Mouse (Mus musculus): ENCODE results near the gene Hdac4. TPM values are rescaled to one million over a fixed set of nuclear protein-coding genes. Genes with fewer than 3 reads are reported as not detected.

Hdac4 gene
- polyA plus RNA-seq, 1 experiment from 2014 or later = 10.5 TPM

DNA sequence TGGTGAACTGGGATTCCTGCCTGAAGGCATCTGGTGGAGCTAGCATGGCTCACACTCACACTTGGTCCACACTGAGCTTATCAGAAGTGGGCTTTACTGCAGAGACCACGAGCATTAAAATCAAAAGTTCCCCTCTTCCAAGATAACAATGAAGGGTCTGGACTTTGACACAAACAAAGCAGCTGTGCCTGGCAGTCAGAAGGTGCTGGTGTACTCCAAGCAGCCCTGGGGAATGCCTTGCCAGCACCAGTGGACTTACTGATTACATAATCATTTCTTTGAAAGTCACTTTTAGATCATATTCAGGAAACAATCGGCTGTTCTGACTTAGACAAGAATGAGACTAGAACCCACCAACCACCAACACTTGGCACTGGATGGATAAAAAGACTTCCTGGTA lies 140.3 kb downstream of the Hdac4 start:
- Histone ChIP-seq H3K36me3 (no peaks in the 10 kb centered on the region), H3K4me1 (replicated peaks) (peaks cover 39% of the 10 kb centered on the region), H3K27me3 (no peaks in the 10 kb centered on the region), H3K9me3 (replicated peaks) (no peaks in the 10 kb centered on the region), H3K27ac (peak overlapping the region; percentile 42), H3K9ac (no peak overlapping the region), H3K4me3 (no peak overlapping the region), H3K4me2 (no peak overlapping the region)
- WGBS = 17% methylated on average over 2 of the region's 2 CpGs
- ATAC-seq (replicated peaks; ENCODE audit: insufficient number of reproducible peaks, insufficient read depth, low FRiP score, low read depth) = no peak; the same call in 1 of the 2 replicates

DNA sequence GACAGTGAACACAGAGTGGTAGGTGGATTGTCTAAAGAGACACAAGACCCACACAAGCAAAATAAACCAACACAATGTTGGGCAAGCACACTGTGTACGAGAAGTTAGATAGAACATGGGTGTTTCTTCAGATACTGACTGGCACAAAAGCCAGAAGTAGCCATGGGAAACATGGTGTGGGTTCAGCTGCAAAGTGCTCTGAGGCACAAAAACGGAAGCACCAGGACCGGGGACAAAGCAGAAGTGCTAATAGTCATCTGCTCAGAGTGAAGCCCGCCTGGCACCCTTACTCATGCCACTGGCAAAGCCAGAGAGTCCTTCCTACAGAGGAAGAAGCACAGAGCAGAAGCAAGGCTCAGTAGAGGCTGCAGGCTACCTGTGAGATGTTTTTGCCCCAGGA lies 143.3 kb downstream of the Hdac4 start:
- no peaks in the 10 kb centered on the region for H3K36me3 ChIP-seq
- H3K27ac ChIP-seq = no peak overlapping the region
- H3K4me2 ChIP-seq = no peak overlapping the region
- 74% methylated on average over 4 of the region's 4 CpGs for WGBS
- H3K9ac ChIP-seq = no peak overlapping the region
- H3K4me1 ChIP-seq (replicated peaks) = peaks cover 46% of the 10 kb centered on the region
- H3K9me3 ChIP-seq (replicated peaks) = no peaks in the 10 kb centered on the region
- H3K27me3 ChIP-seq = no peaks in the 10 kb centered on the region
- no peak overlapping the region for H3K4me3 ChIP-seq
- ATAC-seq (replicated peaks; ENCODE audit: insufficient number of reproducible peaks, insufficient read depth, low FRiP score, low read depth) = no peak

DNA sequence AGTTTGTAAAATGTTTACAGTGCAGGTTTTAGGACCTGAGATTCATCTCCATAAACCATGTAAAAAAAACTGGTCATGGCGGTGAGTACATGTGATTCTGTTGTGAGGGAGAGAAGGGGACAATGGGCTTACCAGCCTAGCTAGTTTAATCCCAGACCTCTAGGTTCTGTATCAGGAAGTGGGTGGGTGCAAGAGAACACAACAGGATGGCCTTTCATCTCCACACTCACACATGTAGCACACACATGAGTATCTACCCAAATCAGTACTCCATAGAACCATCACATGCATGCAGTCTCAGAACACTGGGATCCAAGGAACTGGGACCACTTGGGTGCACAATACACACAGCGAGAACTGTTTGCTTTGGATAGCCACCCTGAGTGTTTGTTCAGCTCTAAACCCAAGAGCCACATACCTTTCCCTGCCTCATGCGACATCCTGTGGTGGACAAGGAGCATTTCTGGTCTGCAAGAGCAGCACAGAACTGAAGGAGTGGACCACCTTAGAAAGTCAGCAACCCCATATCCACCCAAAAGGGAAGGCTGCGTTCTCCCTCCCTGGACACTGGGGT lies 143.9 kb downstream of the Hdac4 start:
- no peak for ATAC-seq (replicated peaks; ENCODE audit: insufficient number of reproducible peaks, insufficient read depth, low FRiP score, low read depth)
- Histone ChIP-seq H3K4me3 (no peak overlapping the region), H3K27me3 (no peaks in the 10 kb centered on the region), H3K27ac (no peak overlapping the region), H3K4me2 (no peak overlapping the region), H3K36me3 (no peaks in the 10 kb centered on the region), H3K9ac (no peak overlapping the region), H3K4me1 (replicated peaks) (peaks cover 44% of the 10 kb centered on the region), H3K9me3 (replicated peaks) (no peaks in the 10 kb centered on the region)
- WGBS = 78% methylated on average over 4 of the region's 4 CpGs

DNA sequence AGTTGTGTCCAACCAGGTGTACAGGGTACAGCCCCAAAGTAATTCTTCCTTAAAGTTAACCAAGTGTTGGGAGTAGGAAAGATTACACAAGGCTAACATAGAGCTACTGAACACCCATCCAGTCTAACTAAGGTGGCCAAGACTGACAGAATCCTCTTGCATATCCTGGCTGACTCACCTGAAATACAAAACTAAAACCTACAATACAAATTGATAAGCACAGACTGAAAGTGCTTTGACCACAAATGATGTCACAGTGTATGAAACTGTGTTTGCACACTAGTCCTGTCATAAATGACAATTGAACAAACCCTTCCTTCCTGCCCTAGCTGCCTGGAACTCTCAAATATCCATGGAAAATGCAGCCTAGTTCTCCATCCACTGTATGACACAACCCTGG lies 144.5 kb downstream of the Hdac4 start:
- Histone ChIP-seq H3K4me2 (no peak overlapping the region), H3K4me3 (no peak overlapping the region), H3K27me3 (no peaks in the 10 kb centered on the region), H3K9ac (no peak overlapping the region), H3K9me3 (replicated peaks) (no peaks in the 10 kb centered on the region), H3K4me1 (replicated peaks) (peaks cover 45% of the 10 kb centered on the region), H3K27ac (no peak overlapping the region), H3K36me3 (no peaks in the 10 kb centered on the region)
- no peak for ATAC-seq (replicated peaks; ENCODE audit: insufficient number of reproducible peaks, insufficient read depth, low FRiP score, low read depth)

DNA sequence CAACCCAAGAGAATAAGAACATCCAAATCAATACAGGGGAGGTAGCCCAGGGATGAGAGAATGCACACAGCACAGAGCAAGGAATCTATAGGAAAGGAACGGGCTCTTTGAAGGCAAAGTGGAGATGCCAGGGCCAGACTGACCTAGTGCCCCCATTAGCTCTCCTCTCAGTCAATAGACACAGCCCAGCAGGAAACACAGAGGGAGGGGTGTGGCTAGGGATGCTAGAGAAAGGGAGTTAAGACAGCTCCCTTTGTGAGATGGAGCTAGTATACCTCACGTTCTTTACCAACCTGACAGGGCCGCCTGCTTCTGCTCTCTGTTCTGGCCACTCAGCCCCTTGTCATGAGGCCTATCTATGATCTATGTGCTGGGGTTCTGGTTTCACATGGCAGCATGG lies 144.9 kb downstream of the Hdac4 start:
- Histone ChIP-seq H3K9me3 (replicated peaks) (no peaks in the 10 kb centered on the region), H3K4me1 (replicated peaks) (peaks cover 45% of the 10 kb centered on the region), H3K27me3 (no peaks in the 10 kb centered on the region), H3K36me3 (no peaks in the 10 kb centered on the region), H3K4me3 (no peak overlapping the region), H3K4me2 (no peak overlapping the region), H3K27ac (no peak overlapping the region), H3K9ac (no peak overlapping the region)
- no peak for ATAC-seq (replicated peaks; ENCODE audit: insufficient number of reproducible peaks, insufficient read depth, low FRiP score, low read depth)
- WGBS = 64% methylated on average over 3 of the region's 3 CpGs

DNA sequence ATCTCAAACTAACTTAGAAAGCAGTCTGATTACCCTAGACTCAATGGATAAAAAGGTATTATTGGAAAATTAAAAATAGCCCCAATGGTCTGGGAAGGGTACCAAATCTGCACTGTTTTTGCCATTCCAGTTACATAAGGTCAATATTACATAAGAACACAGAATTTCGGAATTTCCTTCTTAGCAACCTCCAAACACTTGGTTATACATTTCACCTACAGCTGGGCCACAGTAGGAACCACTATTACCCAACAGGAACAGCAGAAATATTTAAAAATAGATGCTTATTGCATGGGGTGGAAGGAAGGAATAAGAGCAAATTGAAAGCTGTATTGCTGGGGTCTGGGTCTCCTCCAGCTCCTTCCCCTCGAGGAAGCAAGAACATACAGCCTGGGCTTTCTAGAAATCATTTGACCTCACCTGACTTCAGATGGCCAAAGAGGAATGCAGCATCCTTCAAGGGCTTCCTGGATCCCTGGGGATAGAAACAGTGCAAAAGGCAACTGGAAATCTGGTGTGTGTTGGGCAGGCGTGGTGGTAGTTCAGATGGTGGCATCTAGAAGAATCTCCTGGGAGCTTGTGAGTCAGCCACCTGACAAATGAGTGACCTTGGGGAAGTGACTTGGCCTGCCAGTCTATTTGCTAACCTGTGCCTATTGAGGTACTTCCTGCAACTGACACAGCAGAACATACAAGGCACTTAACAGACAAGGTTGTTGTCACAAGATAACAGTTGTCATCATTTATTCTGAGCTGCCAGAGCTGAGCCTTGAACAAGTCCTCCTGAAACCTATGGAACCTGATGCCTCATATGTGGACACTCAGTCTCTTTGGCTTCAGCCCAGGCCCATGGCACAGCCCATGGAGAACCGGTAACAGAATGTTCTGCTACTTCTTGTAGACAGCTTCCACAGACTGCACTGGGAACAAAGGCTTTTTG lies 146.8 kb downstream of the Hdac4 start:
- ATAC-seq (replicated peaks; ENCODE audit: insufficient number of reproducible peaks, insufficient read depth, low FRiP score, low read depth) = no peak
- H3K4me3 ChIP-seq = no peak overlapping the region
- H3K36me3 ChIP-seq = no peaks in the 10 kb centered on the region
- H3K27me3 ChIP-seq = no peaks in the 10 kb centered on the region
- H3K27ac ChIP-seq = no peak overlapping the region
- H3K9me3 ChIP-seq (replicated peaks) = no peaks in the 10 kb centered on the region
- H3K4me1 ChIP-seq (replicated peaks) = peaks cover 36% of the 10 kb centered on the region
- H3K4me2 ChIP-seq = no peak overlapping the region
- 73% methylated on average over 4 of the region's 4 CpGs for WGBS
- no peak overlapping the region for H3K9ac ChIP-seq

DNA sequence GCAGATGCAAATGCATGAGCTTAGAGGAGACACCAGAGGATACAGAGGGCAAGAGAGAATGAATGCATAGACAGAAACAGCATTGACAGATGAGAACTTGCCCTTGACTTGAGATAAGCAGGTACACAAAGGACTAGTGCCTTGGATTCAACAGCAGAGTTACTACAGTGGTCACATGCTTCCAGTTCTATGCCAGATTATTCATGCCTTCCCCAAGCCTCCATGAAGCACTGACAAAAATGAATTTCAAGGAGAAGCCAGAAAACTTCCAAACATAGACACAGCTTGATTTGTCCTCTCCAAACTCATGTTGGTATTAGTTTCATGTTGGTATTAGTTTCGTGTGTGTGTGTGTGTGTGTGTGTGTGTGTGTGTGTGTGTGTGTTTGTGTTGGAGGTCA lies 149.8 kb downstream of the Hdac4 start:
- no peak overlapping the region for H3K4me2 ChIP-seq
- H3K36me3 ChIP-seq = no peaks in the 10 kb centered on the region
- H3K27ac ChIP-seq = no peak overlapping the region
- ATAC-seq (replicated peaks; ENCODE audit: insufficient number of reproducible peaks, insufficient read depth, low FRiP score, low read depth) = no peak
- H3K9me3 ChIP-seq (replicated peaks) = no peaks in the 10 kb centered on the region
- no peaks in the 10 kb centered on the region for H3K27me3 ChIP-seq
- H3K4me3 ChIP-seq = no peak overlapping the region
- 65% methylated on average over 1 of the region's 1 CpGs for WGBS
- no peak overlapping the region for H3K9ac ChIP-seq
- H3K4me1 ChIP-seq (replicated peaks) = peaks cover 19% of the 10 kb centered on the region

DNA sequence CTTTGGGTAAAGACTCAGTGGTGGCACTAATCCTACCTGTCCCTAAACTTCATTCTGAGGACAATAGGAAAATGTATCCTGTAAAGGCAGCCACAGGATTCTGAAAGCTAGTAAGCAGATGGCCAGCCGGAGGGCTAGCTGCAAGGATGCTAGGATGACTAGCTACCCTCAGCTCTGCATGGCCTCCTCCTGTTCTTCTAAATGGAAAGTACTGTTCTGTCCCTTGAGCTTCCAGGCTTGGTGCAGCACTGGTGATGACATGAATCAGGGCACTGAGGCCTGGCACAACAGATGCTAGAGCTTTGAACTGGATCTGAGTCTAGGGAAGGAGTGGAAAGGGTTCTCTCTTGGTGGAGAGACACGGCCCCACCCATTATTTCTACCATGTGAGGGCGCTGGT lies 150.6 kb downstream of the Hdac4 start:
- ATAC-seq (replicated peaks; ENCODE audit: insufficient number of reproducible peaks, insufficient read depth, low FRiP score, low read depth) = no peak
- Histone ChIP-seq H3K4me2 (no peak overlapping the region), H3K27me3 (no peaks in the 10 kb centered on the region), H3K9me3 (replicated peaks) (no peaks in the 10 kb centered on the region), H3K4me1 (replicated peaks) (peaks cover 17% of the 10 kb centered on the region), H3K36me3 (no peaks in the 10 kb centered on the region), H3K9ac (no peak overlapping the region), H3K4me3 (no peak overlapping the region), H3K27ac (no peak overlapping the region)
- 75% methylated on average over 3 of the region's 3 CpGs for WGBS

DNA sequence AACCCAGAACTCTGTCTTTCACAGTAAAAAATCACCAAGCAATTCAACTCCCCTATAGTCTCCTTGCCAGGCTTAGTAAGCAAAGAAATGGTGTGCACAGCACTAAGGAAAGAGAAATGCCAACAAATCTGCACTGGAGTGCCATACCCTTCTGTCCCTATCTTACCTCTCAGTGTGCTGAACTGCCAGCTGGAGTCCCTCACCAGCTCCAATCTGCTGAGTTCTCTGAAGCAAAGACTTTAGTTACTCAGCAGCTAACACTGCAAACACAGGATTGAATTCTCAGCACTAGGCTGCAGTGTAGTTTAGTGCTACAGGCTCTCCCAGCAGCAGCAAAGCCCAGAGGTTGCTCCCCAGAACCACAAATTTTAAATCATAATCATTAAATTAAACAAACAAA lies 151.5 kb downstream of the Hdac4 start:
- H3K4me3 ChIP-seq = no peak overlapping the region
- no peaks in the 10 kb centered on the region for H3K36me3 ChIP-seq
- H3K4me1 ChIP-seq (replicated peaks) = peaks cover 14% of the 10 kb centered on the region
- no peak overlapping the region for H3K27ac ChIP-seq
- H3K4me2 ChIP-seq = no peak overlapping the region
- no peaks in the 10 kb centered on the region for H3K27me3 ChIP-seq
- no peak for ATAC-seq (replicated peaks; ENCODE audit: insufficient number of reproducible peaks, insufficient read depth, low FRiP score, low read depth)
- H3K9me3 ChIP-seq (replicated peaks) = no peaks in the 10 kb centered on the region
- H3K9ac ChIP-seq = no peak overlapping the region

DNA sequence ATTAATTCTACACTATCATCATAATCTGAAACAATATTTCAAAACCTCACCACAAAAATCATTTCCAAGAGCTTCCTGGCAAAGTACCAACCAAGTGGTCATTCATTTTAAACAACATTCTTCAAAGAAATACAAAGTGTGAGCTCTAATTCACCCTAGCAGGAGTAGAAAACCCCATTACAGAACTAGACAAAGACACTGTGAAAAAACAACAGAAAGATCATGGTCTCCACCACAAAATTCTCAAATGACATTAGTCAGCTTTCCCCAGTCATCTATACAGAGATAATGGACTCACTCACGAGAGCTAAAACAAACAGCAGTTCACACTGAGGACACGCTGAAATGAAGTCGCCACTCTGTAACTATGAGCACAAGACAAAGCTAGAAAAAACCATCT lies 153.4 kb downstream of the Hdac4 start:
- Histone ChIP-seq H3K4me2 (no peak overlapping the region), H3K9me3 (replicated peaks) (no peaks in the 10 kb centered on the region), H3K4me1 (replicated peaks) (peaks cover 11% of the 10 kb centered on the region), H3K36me3 (no peaks in the 10 kb centered on the region), H3K9ac (no peak overlapping the region), H3K27me3 (no peaks in the 10 kb centered on the region), H3K4me3 (no peak overlapping the region), H3K27ac (no peak overlapping the region)
- no peak for ATAC-seq (replicated peaks; ENCODE audit: insufficient number of reproducible peaks, insufficient read depth, low FRiP score, low read depth)
- 21% methylated on average over 3 of the region's 3 CpGs for WGBS

DNA sequence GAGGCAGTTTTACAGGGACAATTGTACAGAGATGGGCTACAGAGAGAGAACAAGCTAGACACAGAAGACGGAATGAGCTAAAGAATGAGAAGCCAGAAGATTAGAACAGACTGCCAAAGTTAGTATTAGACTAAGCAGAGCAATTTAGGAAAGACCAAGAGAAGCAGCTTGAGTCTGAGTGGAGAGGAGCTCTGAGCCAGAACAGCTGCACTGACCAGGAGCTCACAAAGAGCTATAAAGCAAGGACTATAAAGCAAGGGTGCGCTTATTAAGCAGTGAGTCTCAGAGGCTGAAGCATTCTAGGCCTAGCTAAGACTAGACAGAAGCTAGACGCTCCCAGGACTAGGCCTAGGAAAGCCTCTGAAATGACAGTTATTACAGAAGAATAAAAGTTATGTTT lies 154.2 kb downstream of the Hdac4 start:
- Histone ChIP-seq H3K4me2 (no peak overlapping the region), H3K9me3 (replicated peaks) (no peaks in the 10 kb centered on the region), H3K4me1 (replicated peaks) (peaks cover 15% of the 10 kb centered on the region), H3K36me3 (no peaks in the 10 kb centered on the region), H3K9ac (no peak overlapping the region), H3K27me3 (no peaks in the 10 kb centered on the region), H3K27ac (no peak overlapping the region), H3K4me3 (no peak overlapping the region)
- no peak for ATAC-seq (replicated peaks; ENCODE audit: insufficient number of reproducible peaks, insufficient read depth, low FRiP score, low read depth)
- WGBS = 76% methylated on average over 3 of the region's 3 CpGs

DNA sequence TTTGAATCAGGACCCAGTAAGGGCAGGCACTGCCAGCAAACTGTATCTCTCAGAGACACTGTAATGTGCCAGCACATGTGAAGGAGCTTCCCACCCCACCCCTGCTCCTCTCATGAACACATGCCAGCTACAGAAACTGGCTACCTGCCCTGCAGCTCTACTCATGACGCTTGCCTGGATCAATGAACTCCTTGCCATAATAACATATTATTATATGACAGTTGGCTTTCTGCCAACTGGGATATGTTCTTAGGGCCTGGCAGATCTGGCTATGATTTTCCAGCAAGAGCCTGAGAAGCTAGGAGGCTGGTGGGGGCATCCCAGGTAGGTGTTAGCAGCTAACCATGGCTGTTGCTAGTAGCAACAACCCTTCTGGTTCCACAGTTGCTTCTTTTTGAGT lies 156.8 kb downstream of the Hdac4 start:
- Histone ChIP-seq H3K9me3 (replicated peaks) (no peaks in the 10 kb centered on the region), H3K9ac (no peak overlapping the region), H3K4me2 (no peak overlapping the region), H3K4me3 (no peak overlapping the region), H3K36me3 (no peaks in the 10 kb centered on the region), H3K4me1 (replicated peaks) (peaks cover 26% of the 10 kb centered on the region), H3K27ac (no peak overlapping the region), H3K27me3 (no peaks in the 10 kb centered on the region)
- WGBS = 47% methylated on average over 1 of the region's 1 CpGs
- no peak for ATAC-seq (replicated peaks; ENCODE audit: insufficient number of reproducible peaks, insufficient read depth, low FRiP score, low read depth)

All from heart, embryonic 15.5 days (tissue).